Mouse (Mus musculus) hindbrain, embryonic 16.5 days (tissue): ENCODE measurements at regions not wholly inside any gene's neighbourhood (a gene's known extent, or its start where the extent isn't known, plus 50 kb on each side); places are given as distances from the start of the nearest gene placed in this dataset.

Experiments used
- ATAC-seq: fragments of 200-750 bp; cut with Nextera tagmentation; 2 replicates; pipeline ENCODE4 v1.8.0; 2017; ENCODE audit warnings: moderate TSS enrichment, moderate library complexity
- H3K27ac ChIP-seq: fragments of 300-500 bp; sonication (generic); 2 replicates; pipeline ENCODE4 v1.5.1; 2014; ENCODE audit warnings: low read depth, mild to moderate bottlenecking, control low read depth, low read length, moderate library complexity
- H3K27me3 ChIP-seq: fragments of 300-500 bp; sonication (generic); replicated peaks from 2 replicates; pipeline ENCODE4 v1.6.1; 2014; ENCODE audit warnings: low read length; ENCODE audit not compliant: control insufficient read depth, insufficient read depth
- H3K36me3 ChIP-seq: fragments of 300-500 bp; sonication (generic); 2 replicates; pipeline ENCODE4 v1.6.1; 2014; ENCODE audit warnings: mild to moderate bottlenecking, low read length, moderate library complexity, mixed read lengths; ENCODE audit not compliant: control insufficient read depth, insufficient read depth
- H3K4me1 ChIP-seq: fragments of 300-500 bp; sonication (generic); 2 replicates; pipeline ENCODE4 v1.6.1; 2014; ENCODE audit warnings: low read depth, low read length; ENCODE audit not compliant: control insufficient read depth, insufficient read depth
- H3K4me2 ChIP-seq: fragments of 300-500 bp; sonication (generic); 2 replicates; pipeline ENCODE4 v1.6.1; 2014; ENCODE audit warnings: mild to moderate bottlenecking, low read length, control low read depth, moderate library complexity
- H3K4me3 ChIP-seq: fragments of 300-500 bp; sonication (generic); 2 replicates; pipeline ENCODE4 v1.5.1; 2014; ENCODE audit warnings: mild to moderate bottlenecking, low read length, control low read depth, moderate library complexity
- H3K9ac ChIP-seq: fragments of 300-500 bp; sonication (generic); 2 replicates; pipeline ENCODE4 v1.6.1; 2014; ENCODE audit warnings: low read depth, mild to moderate bottlenecking, control low read depth, low read length, moderate library complexity
- H3K9me3 ChIP-seq: fragments of 300-500 bp; sonication (generic); 2 replicates; pipeline ENCODE4 v1.6.1; 2014; ENCODE audit warnings: mild to moderate bottlenecking, low read length, moderate library complexity; ENCODE audit not compliant: control insufficient read depth
- WGBS: fragments of 180-500 bp; shearing (Covaris S2); extraction: QIAGEN DNeasy Blood & Tissue Kit; methylation state at CpG from one replicate; pipeline ENCODE4 v1.1.7; 2014; 5-methylcytosine and 5-hydroxymethylcytosine counted together

DNA sequence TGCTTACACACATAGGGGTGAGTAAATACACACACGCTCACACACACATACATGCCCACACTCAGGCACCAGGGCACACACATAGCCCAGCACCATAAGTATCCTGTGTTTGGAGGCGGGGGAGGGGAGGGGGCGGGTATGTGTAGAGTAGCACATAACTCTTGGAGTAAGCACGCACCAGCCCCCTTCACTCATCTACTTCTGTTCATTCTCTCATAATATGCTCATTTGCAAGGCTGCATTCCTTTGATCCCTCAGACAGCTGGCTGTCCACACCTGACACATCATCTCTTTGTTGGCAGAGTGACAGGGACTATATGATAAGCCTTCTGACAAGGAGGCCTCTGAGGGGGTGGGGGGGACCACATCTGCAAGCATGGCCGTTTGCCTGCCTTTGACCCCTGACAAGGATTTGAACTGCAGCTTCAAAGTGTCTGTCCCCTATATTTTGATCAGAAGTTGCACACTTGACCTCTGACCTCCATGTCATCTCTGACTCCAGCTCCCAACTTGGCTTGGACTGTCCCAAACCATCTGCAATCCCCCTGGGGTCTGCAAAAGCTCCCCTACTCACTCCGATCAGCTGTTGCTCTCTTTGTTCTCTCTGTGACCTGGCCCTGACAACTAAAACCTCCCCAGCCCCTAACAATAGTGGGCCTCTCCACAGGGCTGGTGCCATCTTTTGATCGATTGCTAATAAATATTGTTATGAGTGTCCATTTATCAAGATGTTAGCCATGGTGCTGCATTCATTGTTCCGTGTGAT lies 95.6 kb upstream of the Btg1 start:
- no peaks in the 10 kb centered on the region for H3K9me3 ChIP-seq
- peaks cover 6% of the 10 kb centered on the region for H3K4me1 ChIP-seq
- 60% methylated on average over 8 of the region's 8 CpGs for WGBS
- H3K4me2 ChIP-seq, result no peak overlapping the region
- H3K36me3 ChIP-seq, result no peaks in the 10 kb centered on the region
- H3K9ac ChIP-seq, result no peak overlapping the region
- H3K4me3 ChIP-seq, result no peak overlapping the region
- H3K27me3 ChIP-seq, result no peaks in the 10 kb centered on the region
- H3K27ac ChIP-seq, result no peak overlapping the region
- peak; percentile 46; the same call in 1 of the 2 replicates for ATAC-seq

DNA sequence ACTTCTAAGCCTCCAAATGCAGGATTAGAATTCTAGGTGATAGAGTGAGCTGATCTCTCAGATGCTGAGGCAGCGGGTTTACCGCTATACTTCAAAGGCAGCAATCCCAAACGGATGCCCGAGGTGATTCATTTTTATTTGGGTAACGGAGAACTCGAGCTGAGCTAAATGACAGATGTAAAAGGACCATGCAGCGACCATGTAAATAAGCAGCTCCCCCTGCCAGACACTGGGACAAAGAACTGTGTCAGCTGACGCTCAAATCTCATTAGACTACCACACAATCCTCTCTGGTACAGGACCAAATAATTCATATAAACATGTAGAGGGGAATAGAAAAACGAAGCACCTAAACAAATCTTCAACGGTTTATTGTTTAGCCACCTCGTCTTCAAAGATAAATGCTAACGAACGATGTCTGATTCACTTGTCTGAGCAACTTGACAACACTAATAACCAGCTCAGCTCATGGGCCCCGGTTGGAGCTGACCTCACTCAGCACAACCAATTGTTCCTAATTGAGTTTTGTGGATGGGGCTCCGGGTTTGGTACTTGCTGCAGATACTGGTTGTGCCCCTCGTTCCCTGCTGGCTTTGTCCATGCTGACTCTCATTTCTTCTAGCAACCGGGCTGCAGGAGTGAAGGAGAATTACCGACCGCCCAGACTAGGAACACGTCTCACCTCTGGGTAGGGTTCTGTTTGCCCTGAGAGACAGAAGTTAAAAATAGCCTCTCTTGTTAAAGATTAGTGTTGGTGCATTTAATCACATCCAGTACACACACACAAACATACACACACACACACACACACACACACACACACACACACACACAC lies 92.6 kb upstream of the Btg1 start:
- WGBS, result 18% methylated on average over 20 of the region's 20 CpGs
- peak overlapping the region; percentile 54; the same call in 1 of the 2 replicates for H3K27ac ChIP-seq
- peaks cover 6% of the 10 kb centered on the region for H3K4me1 ChIP-seq
- no peaks in the 10 kb centered on the region for H3K27me3 ChIP-seq
- peak; percentile 85 for ATAC-seq
- H3K9me3 ChIP-seq, result no peaks in the 10 kb centered on the region
- H3K4me2 ChIP-seq, result peak overlapping the region; percentile 34
- H3K4me3 ChIP-seq, result peak overlapping the region; percentile 20; the same call in 1 of the 2 replicates
- peak overlapping the region; percentile 36; the same call in 1 of the 2 replicates for H3K9ac ChIP-seq
- H3K36me3 ChIP-seq, result no peaks in the 10 kb centered on the region

DNA sequence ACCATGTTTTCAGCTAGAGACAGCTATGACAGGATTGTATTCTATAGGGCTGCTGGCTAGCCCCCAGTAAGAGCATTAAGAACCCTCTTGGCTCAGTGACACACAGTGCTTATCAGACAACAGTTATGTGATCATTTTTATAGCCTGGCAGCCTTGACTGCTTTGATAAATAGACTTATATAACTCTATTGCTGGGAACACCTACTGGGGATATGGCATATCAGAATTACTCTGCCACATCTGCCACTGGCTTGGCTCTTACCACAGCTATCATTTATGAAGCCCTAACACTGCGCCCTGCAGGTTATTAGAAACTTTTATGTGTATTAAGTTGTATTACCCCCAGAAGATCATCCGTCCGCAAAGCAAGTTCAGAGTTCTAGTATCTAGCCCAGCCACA lies 88.9 kb upstream of the Btg1 start:
- WGBS, result 89% methylated on average over 3 of the region's 3 CpGs
- ATAC-seq, result no peak
- Histone ChIP-seq H3K9me3 (no peaks in the 10 kb centered on the region), H3K4me1 (peaks cover 6% of the 10 kb centered on the region), H3K27me3 (no peaks in the 10 kb centered on the region), H3K36me3 (no peaks in the 10 kb centered on the region), H3K27ac (no peak overlapping the region), H3K9ac (no peak overlapping the region), H3K4me3 (no peak overlapping the region), H3K4me2 (no peak overlapping the region)

DNA sequence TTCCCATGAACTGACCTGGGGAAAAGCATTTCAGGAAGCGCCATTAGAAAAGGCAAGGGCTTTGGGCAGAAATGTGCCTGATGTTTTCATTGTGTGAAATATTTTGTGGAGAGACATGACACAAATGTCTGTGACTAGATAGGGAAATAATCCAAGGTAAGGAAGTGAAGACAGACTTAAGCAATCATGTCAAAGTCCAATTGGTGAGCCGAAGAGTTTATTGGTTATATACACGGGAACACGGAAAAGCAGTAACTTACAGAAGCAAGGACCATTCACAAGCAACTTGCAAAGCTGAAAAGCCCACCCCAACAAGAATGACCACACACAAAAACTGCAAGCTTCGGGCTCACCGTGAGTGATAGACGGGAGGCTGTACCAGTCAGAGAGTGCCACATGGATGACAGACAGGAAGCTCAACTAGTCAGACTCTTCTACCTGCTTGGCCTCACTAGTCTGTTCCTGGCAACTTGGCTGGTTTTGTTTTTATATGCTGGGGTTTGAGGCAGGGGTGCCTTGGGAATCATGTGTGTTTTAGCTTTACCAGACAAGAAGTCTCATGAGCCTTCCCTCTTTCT lies 82.2 kb upstream of the Btg1 start:
- Histone ChIP-seq H3K27ac (no peak overlapping the region), H3K27me3 (no peaks in the 10 kb centered on the region), H3K4me2 (no peak overlapping the region), H3K4me1 (no peaks in the 10 kb centered on the region), H3K4me3 (no peak overlapping the region), H3K36me3 (no peaks in the 10 kb centered on the region), H3K9me3 (no peaks in the 10 kb centered on the region), H3K9ac (no peak overlapping the region)
- 94% methylated on average over 7 of the region's 7 CpGs for WGBS
- ATAC-seq, result no peak

DNA sequence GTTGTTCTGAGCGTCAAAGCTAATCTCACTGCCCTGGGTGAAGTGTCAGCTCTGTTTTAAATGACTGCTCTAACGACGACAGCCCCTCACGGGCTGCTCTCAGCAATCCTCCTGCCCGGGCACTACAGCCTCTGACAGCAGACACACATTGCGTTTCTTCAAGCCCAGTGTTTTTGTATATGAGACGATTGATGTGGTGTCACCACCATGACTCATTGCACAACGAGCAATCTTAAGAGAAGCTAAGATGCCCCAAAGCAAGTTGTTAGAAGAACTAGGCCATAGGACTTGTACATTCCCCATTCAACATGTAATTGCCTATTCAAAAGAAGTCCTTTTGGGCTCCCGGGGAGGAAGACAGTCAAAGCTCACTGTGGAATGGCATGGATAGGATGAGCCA lies 81.3 kb upstream of the Btg1 start:
- Histone ChIP-seq H3K27ac (no peak overlapping the region), H3K9ac (no peak overlapping the region), H3K9me3 (no peaks in the 10 kb centered on the region), H3K4me1 (no peaks in the 10 kb centered on the region), H3K27me3 (no peaks in the 10 kb centered on the region), H3K4me3 (no peak overlapping the region), H3K36me3 (no peaks in the 10 kb centered on the region), H3K4me2 (no peak overlapping the region)
- no peak for ATAC-seq
- 61% methylated on average over 9 of the region's 9 CpGs for WGBS

DNA sequence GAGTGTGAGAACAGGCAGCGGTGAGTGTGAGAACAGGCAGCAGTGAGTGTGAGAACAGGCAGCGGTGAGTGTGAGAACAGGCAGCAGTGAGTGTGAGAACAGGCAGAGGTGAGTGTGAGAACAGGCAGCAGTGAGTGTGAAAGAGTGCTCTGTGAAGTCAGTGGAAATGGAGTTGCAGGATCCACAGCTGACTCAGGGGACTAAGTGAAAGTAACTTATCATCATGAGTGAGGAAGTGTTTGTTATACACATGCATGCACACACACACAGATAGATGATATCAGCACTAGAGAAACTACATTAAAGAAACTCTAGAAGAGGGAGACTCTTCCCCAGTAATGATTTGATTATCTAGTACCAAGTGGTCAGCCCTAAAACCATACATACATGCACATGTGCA lies 76.0 kb upstream of the Btg1 start:
- Histone ChIP-seq H3K27me3 (no peaks in the 10 kb centered on the region), H3K9ac (no peak overlapping the region), H3K4me2 (no peak overlapping the region), H3K4me3 (no peak overlapping the region), H3K27ac (no peak overlapping the region), H3K36me3 (no peaks in the 10 kb centered on the region), H3K4me1 (no peaks in the 10 kb centered on the region), H3K9me3 (no peaks in the 10 kb centered on the region)
- no peak for ATAC-seq
- WGBS, result 100% methylated on average over 2 of the region's 2 CpGs

DNA sequence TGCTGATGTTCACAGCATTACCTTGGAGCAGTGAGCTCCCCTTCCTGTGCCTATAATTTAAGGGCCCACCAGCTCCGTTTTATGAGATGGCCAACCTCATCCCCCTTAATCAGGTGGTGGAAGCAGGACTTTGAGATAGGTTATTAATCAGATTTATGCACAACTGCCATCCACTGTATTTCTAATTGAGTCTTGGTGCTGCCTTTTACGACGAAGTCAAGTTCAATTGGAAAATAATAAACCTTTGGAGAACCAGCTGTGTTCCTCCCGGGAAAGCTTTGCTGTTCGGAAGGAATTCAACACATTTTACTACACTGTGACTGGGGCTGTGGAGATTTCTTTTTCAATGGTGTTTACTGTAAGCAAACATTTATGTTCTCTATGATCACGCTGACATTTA lies 71.5 kb upstream of the Btg1 start:
- Histone ChIP-seq H3K9me3 (no peaks in the 10 kb centered on the region), H3K4me3 (no peak overlapping the region), H3K27ac (no peak overlapping the region), H3K4me2 (no peak overlapping the region), H3K9ac (no peak overlapping the region), H3K36me3 (no peaks in the 10 kb centered on the region), H3K27me3 (no peaks in the 10 kb centered on the region), H3K4me1 (no peaks in the 10 kb centered on the region)
- WGBS, result 53% methylated on average over 6 of the region's 6 CpGs
- ATAC-seq, result no peak

DNA sequence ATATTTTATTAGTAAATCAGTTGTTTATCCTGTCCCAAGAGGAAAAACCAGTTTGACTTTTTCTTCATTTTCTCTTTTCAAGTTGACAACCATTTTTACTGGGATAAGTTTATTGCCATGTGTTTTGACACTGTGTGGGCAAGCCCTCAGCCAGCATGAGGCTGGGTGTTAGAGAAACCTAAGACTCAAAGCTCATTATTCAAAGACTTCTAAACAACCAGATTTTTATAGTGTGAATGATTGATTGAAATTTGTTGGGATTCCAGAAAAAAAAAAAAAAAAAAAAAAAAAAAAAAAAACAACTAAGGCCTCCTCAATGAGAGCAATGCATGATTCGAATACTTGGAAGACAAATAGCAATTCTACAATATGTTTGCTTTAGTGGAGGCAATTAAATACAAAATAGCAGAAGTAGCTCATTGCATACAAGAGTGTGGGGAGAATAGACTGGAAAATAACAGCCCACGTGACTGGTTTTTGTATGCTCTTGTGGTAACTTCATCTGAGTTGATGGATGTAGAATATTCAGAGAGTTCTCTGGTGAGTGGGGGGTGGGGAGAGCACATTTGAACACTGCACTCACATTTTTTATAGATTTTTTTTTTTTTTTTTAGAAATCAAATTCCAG lies 70.9 kb upstream of the Btg1 start:
- no peak overlapping the region for H3K9ac ChIP-seq
- ATAC-seq, result no peak
- 64% methylated on average over 2 of the region's 2 CpGs for WGBS
- H3K4me2 ChIP-seq, result no peak overlapping the region
- H3K27ac ChIP-seq, result no peak overlapping the region
- no peaks in the 10 kb centered on the region for H3K36me3 ChIP-seq
- no peak overlapping the region for H3K4me3 ChIP-seq
- no peaks in the 10 kb centered on the region for H3K9me3 ChIP-seq
- H3K4me1 ChIP-seq, result no peaks in the 10 kb centered on the region
- H3K27me3 ChIP-seq, result no peaks in the 10 kb centered on the region

DNA sequence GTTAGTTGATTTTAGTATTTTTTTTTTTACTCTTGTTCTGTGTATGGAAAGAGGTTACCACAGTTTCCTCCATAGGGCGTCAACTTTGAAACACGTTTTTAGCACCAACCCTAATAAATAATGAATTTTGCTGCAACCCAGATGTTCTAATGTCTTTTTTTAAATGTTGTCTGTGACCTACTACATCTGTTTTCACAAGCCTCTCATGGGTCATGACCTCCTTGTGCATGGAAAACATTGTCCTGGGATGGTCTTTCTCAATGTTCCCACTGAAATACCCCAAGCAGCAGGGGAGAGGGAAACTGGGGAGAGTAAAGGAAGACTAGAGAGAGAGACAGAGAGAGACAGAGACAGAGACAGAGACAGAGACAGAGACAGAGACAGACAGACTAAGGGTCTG lies 67.2 kb upstream of the Btg1 start:
- no peaks in the 10 kb centered on the region for H3K4me1 ChIP-seq
- no peak overlapping the region for H3K4me3 ChIP-seq
- no peaks in the 10 kb centered on the region for H3K27me3 ChIP-seq
- H3K27ac ChIP-seq, result no peak overlapping the region
- no peak for ATAC-seq
- H3K9me3 ChIP-seq, result no peaks in the 10 kb centered on the region
- no peaks in the 10 kb centered on the region for H3K36me3 ChIP-seq
- no peak overlapping the region for H3K4me2 ChIP-seq
- 75% methylated on average over 2 of the region's 2 CpGs for WGBS
- H3K9ac ChIP-seq, result no peak overlapping the region
